Mouse (Mus musculus) v-Abl transformed pro-B cells (cell line): Measurements from ENCODE around the gene Lamtor3.
"Not testable (repeated sequence)": the region's sequence is repeated elsewhere in the genome, so short reads cannot be mapped to it uniquely, and the experiment has no call there.

Experiments used
- in situ Hi-C, 2 experiments: fragments of 400-800 bp; cut with MboI; formaldehyde crosslinking; loops; one replicate each; pipeline ENCODE4 v1.15.1; 2025; ENCODE audit not compliant: unreplicated experiment in 2 of 2

The Lamtor3 gene

GRCm38 (mm10) chr3:137957864-137958263 is 39.6 kb downstream of the Lamtor3 start:
- in situ Hi-C loops, result no loop called here

DNA sequence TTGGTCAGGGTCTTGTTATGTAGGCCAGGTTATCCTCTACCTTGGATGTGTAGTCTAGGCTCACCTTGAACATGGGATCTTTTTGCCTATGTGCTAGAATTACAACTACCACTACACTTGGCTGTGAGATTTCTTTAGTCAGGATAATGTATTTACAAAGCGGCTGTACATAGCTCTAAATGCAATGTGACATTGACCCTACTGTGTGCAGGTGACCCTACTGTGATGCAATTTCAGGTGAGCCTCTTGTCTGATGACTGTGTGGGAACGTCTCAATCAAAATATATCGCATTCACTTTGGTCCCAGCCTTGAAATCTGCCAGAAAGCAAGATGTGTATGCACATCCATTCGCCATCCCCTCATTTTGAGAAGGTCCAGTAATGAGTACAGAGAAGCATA is 40.0 kb downstream of the Lamtor3 start:
- in situ Hi-C loops, result no loop called here

GRCm38 (mm10) chr3:137959456-137959855 is 41.1 kb downstream of the Lamtor3 start:
- in situ Hi-C loops, result no loop called here

DNA sequence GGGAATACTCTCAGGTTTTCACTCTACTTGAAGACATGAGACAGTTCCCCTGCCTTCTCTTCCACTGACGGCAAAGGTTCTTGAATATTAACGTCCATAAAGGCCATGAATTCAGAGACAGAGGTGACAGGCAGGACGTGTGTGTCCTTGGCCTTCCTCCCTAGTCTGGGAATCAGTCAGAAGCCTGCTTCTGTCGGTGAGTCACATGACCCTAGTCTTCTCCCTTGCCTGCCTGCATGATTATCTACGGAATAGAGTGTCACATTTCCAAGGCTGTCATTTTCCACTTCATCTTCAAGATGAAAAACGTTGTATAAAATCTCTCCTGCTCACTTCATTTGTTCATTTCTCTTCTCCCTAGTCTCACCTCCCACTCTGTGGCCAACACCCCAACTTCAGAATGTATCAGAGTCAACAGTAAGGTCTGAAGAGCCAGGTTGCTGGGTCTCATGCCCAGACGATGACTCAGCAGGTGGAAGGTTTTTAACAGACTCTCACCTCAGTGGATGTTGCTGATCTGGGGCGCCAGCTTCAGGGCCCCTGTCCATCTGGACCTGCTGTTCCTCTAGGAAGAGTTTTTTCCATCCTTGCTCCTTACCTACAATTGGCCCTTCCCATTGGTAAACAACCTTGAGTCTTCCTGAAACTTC is 43.6 kb downstream of the Lamtor3 start:
- in situ Hi-C loops, result no loop called here

- in situ Hi-C loops, result no loop called here
Observed at GRCm38 (mm10) chr3:137963508-137963907, 45.2 kb downstream of the Lamtor3 start.

DNA sequence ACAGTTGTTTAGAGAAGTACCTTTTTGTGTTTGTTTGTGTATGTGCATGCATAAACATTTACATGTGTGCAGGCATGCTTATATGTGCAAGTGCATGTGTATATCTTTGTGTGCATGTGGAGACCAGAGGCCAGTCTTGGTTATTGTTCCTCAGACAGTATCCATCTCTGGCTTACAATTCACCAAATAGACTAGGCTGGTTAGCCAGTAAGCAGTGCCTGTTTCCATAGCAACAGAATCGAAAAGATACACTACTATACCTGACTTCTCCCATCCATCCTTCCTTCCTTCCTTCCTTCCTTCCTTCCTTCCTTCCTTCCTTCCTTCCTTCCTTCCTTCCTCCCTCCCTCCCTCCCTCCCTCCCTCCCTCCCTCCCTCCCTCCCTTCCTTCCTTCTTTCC is 45.7 kb downstream of the Lamtor3 start:
- in situ Hi-C loops, result not testable (repeated sequence)

GRCm38 (mm10) chr3:137968105-137968819 is 50.0 kb downstream of the Lamtor3 start:
- in situ Hi-C loops, result no loop called here

GRCm38 (mm10) chr3:137968820-137969486 is 50.6 kb downstream of the Lamtor3 start:
- in situ Hi-C loops, result no loop called here

- in situ Hi-C loops, result no loop called here
Observed at GRCm38 (mm10) chr3:137969951-137970350, 51.6 kb downstream of the Lamtor3 start.

DNA sequence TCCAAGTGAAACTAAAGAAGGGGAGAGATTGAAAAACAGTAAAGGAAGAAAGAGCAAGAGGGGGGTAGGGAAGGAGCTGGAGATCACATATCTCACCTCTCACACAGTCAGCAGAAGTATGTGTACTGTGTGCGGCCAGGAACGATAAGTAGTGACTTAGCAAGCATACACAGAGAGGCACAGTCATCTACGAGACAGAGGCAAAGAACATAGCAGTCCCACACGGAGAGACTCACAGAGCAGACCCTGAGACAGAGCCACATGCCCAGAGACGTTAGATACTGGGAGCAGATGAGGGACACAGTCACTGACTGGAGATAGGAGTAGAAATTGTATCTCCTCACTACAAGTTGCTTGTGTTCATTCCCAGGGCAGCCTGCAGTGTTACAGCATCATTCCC is 53.9 kb downstream of the Lamtor3 start:
- in situ Hi-C loops, result no loop called here

DNA sequence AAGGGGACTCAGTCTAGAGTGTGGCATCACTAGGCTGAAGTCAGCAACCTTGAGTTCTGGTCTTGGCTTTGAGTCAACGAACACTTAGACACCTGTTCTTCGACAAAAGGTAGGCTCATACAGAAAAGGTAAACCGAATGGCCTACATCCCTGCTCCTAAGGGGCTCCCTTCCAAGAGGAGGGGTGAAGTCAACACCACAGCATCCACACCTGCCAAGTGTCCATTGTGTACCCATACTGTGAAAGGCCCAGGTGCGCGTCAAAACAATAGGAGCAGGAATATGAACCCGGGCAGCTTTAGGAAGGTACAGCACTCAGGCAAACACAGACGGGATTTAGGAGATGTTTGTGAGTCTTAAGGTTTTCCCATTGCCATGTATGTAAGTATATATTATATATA is 54.7 kb downstream of the Lamtor3 start:
- in situ Hi-C loops, result no loop called here

- in situ Hi-C loops, result no loop called here
Observed at GRCm38 (mm10) chr3:137974306-137974705, 56.0 kb downstream of the Lamtor3 start.

DNA sequence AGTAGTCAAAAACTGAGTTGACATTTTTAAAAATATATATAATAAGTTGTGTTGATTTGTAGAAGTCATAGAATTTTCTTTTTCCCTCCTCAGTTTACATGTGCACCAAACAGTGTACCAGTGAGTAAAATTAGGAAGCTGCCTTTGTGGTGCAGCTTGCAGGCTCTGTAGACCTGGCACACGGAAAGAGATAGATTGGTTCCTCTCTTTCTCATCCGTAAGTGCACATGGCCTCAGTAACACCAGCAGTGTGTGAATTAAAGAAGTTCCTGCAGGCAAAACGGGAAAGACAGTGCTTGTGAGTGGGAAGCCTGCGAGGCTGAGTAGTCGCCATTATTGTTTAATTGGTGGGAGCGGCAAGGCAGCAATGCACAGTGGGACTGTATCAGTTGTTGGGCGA is 57.1 kb downstream of the Lamtor3 start:
- in situ Hi-C loops, result loop anchor here in 1 of 2 experiments (25.0 kb wide), 1 partner anchor 562 kb away; the partner anchor contains the start of gene Eif4e

- in situ Hi-C loops, result loop anchor here in 1 of 2 experiments (25.0 kb wide), 1 partner anchor 561 kb away; the partner anchor contains the start of gene Eif4e
Observed at GRCm38 (mm10) chr3:137975856-137976423, 57.6 kb downstream of the Lamtor3 start.

GRCm38 (mm10) chr3:137976943-137977628 is 58.8 kb downstream of the Lamtor3 start:
- in situ Hi-C loops, result loop anchor here in 1 of 2 experiments (25.0 kb wide), 1 partner anchor 560 kb away; the partner anchor contains the start of gene Eif4e

DNA sequence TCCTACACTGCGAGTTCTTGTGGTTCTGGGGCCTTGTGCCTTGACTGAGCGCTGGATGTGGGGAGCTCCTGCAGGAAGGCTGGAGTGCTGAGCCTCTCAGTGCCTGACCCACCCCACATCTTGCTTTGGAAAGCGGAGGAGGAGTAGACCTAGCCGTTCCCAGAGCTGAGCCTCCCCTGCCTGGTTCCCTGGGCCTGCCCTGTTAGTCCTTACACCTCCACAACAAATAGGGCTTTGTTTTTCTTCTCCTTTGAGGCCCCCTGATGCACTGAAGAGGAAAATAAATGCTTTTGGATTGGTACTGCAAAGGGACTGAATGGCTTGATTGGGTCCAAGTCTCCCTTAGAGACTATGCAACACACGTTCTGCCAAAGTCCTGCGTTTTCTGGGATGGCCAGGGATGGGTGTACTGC is 59.3 kb downstream of the Lamtor3 start:
- in situ Hi-C loops, result loop anchor here in 1 of 2 experiments (25.0 kb wide), 1 partner anchor 560 kb away; the partner anchor contains the start of gene Eif4e

DNA sequence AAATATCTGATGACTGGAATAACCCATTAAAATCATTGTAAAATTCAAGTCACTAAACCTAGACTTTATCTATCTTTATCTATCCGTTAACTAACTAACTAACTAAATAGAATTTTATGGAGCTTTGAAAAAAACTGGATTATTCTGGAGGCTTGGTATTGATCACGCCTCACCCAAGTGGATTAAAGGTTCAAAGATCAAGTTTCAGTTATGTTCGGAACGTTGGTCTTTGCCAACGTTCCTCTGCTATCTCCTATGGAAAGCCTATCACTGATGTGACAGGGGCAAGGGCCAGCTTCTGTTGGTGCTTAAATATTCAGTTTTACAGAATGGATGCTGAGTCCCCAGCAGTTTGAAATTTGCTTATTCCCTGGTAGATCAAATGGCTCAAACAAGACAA is 59.9 kb downstream of the Lamtor3 start:
- in situ Hi-C loops, result loop anchor here in 1 of 2 experiments (25.0 kb wide), 1 partner anchor 559 kb away; the partner anchor contains the start of gene Eif4e
